Mouse (Mus musculus): Measurements from ENCODE around the gene Pias4. TPM values are rescaled to one million over a fixed set of nuclear protein-coding genes. Genes with fewer than 3 reads are reported as not detected.
"Not testable (repeated sequence)": the region's sequence is repeated elsewhere in the genome, so short reads cannot be mapped to it uniquely, and the experiment has no call there.

Pias4 gene
- polyA plus RNA-seq, 1 experiment from 2014 or later: 32.8 TPM

GRCm38 (mm10) chr10:81184765-81185164, 17.0 kb upstream of the Pias4 start:
- H3K9ac ChIP-seq (ENCODE audit: low read depth, low read length): no peak overlapping the region
- 11% methylated on average over 4 of the region's 4 CpGs for WGBS
- H3K4me3 ChIP-seq (ENCODE audit: low read depth, low read length): no peak overlapping the region
- no peaks in the 10 kb centered on the region for H3K9me3 ChIP-seq (ENCODE audit: control insufficient read depth)
- peak overlapping the region; percentile 73 for H3K27ac ChIP-seq (ENCODE audit: low read depth, low read length)
- TF ChIP-seq CTCF (IDR thresholded peaks at IDR 0.05; ENCODE audit: low read depth): no peak
- peak overlapping the region; percentile 3; the same call in 1 of the 2 replicates for H3K4me2 ChIP-seq (replicated peaks; ENCODE audit: low read depth)
- H3K4me1 ChIP-seq (replicated peaks; ENCODE audit: control insufficient read depth, insufficient read depth, low read length): no peaks in the 10 kb centered on the region
- peaks cover 60% of the 10 kb centered on the region for H3K36me3 ChIP-seq (ENCODE audit: control insufficient read depth, insufficient read depth)
- H3K27me3 ChIP-seq (replicated peaks; ENCODE audit: control insufficient read depth, insufficient read depth, low read length): no peaks in the 10 kb centered on the region
- ATAC-seq: no peak

GRCm38 (mm10) chr10:81183805-81184204, 16.1 kb upstream of the Pias4 start, which contains the start of gene 4930442H23Rik:
Gene 4930442H23Rik, minus strand, starts transcription at chr10:81183849.
- peaks cover 67% of the 10 kb centered on the region for H3K36me3 ChIP-seq (ENCODE audit: control insufficient read depth, insufficient read depth)
- H3K27ac ChIP-seq (ENCODE audit: low read depth, low read length): peak within 1 kb of the TSS; percentile 86
- TF ChIP-seq CTCF (IDR thresholded peaks at IDR 0.05; ENCODE audit: low read depth): no peak
- peak within 1 kb of the TSS; percentile 62 for H3K9ac ChIP-seq (ENCODE audit: low read depth, low read length)
- H3K4me3 ChIP-seq (ENCODE audit: low read depth, low read length): peak within 1 kb of the TSS; percentile 65
- peak within 1 kb of the TSS; percentile 72 for H3K4me2 ChIP-seq (replicated peaks; ENCODE audit: low read depth)
- no peaks in the 10 kb centered on the region for H3K4me1 ChIP-seq (replicated peaks; ENCODE audit: control insufficient read depth, insufficient read depth, low read length)
- no peak for ATAC-seq
- H3K9me3 ChIP-seq (ENCODE audit: control insufficient read depth): no peaks in the 10 kb centered on the region
- no peaks in the 10 kb centered on the region for H3K27me3 ChIP-seq (replicated peaks; ENCODE audit: control insufficient read depth, insufficient read depth, low read length)
- WGBS: 80% methylated on average over 5 of the region's 5 CpGs

- Histone ChIP-seq H3K9me3 (ENCODE audit: control insufficient read depth) (no peaks in the 10 kb centered on the region), H3K27ac (ENCODE audit: low read depth, low read length) (peak within 1 kb of the TSS; percentile 86), H3K4me3 (ENCODE audit: low read depth, low read length) (peak within 1 kb of the TSS; percentile 65), H3K9ac (ENCODE audit: low read depth, low read length) (peak within 1 kb of the TSS; percentile 62), H3K36me3 (ENCODE audit: control insufficient read depth, insufficient read depth) (peaks cover 76% of the 10 kb centered on the region), H3K27me3 (replicated peaks; ENCODE audit: control insufficient read depth, insufficient read depth, low read length) (no peaks in the 10 kb centered on the region), H3K4me2 (replicated peaks; ENCODE audit: low read depth) (peak within 1 kb of the TSS; percentile 72), H3K4me1 (replicated peaks; ENCODE audit: control insufficient read depth, insufficient read depth, low read length) (no peaks in the 10 kb centered on the region)
- TF ChIP-seq CTCF (IDR thresholded peaks at IDR 0.05; ENCODE audit: low read depth): peak; percentile 21; the same call in 1 of the 2 replicates
- peak; percentile 93 for ATAC-seq
- 4% methylated on average over 53 of the region's 53 CpGs for WGBS
Observed at GRCm38 (mm10) chr10:81182336-81183333, 14.9 kb upstream of the Pias4 start, which contains the start of gene Dapk3. Gene Dapk3, plus strand, starts transcription at chr10:81183005.

GRCm38 (mm10) chr10:81181860-81182259, 14.1 kb upstream of the Pias4 start:
- not testable (repeated sequence) for H3K9ac ChIP-seq (ENCODE audit: low read depth, low read length); ATAC-seq; H3K27ac ChIP-seq (ENCODE audit: low read depth, low read length); H3K4me2 ChIP-seq (replicated peaks; ENCODE audit: low read depth); H3K27me3 ChIP-seq (replicated peaks; ENCODE audit: control insufficient read depth, insufficient read depth, low read length); H3K4me1 ChIP-seq (replicated peaks; ENCODE audit: control insufficient read depth, insufficient read depth, low read length); H3K9me3 ChIP-seq (ENCODE audit: control insufficient read depth); H3K4me3 ChIP-seq (ENCODE audit: low read depth, low read length)
- 83% methylated on average over 12 of the region's 12 CpGs for WGBS
- peaks cover 71% of the 10 kb centered on the region for H3K36me3 ChIP-seq (ENCODE audit: control insufficient read depth, insufficient read depth)

DNA sequence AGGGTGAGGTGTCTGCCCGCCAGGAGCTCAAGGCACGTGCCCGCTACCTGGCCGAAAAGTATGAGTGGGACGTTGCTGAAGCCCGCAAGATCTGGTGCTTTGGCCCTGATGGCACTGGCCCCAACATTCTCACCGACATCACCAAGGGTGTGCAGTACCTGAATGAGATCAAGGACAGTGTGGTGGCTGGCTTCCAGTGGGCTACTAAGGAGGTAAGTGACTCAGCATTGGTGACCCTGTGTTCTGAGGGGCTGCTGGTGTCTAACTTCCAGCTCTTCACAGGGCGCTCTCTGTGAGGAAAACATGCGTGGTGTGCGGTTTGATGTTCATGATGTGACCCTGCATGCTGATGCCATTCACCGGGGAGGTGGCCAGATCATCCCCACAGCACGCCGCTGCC, 13.2 kb upstream of the Pias4 start:
- H3K27me3 ChIP-seq (replicated peaks; ENCODE audit: control insufficient read depth, insufficient read depth, low read length): no peaks in the 10 kb centered on the region
- no peak overlapping the region for H3K4me2 ChIP-seq (replicated peaks; ENCODE audit: low read depth)
- no peak for ATAC-seq
- TF ChIP-seq CTCF (IDR thresholded peaks at IDR 0.05; ENCODE audit: low read depth): no peak
- no peak overlapping the region for H3K9ac ChIP-seq (ENCODE audit: low read depth, low read length)
- H3K4me1 ChIP-seq (replicated peaks; ENCODE audit: control insufficient read depth, insufficient read depth, low read length): no peaks in the 10 kb centered on the region
- 92% methylated on average over 13 of the region's 13 CpGs for WGBS
- no peaks in the 10 kb centered on the region for H3K9me3 ChIP-seq (ENCODE audit: control insufficient read depth)
- H3K4me3 ChIP-seq (ENCODE audit: low read depth, low read length): no peak overlapping the region
- H3K36me3 ChIP-seq (ENCODE audit: control insufficient read depth, insufficient read depth): peaks cover 64% of the 10 kb centered on the region
- no peak overlapping the region for H3K27ac ChIP-seq (ENCODE audit: low read depth, low read length)
